Mouse (Mus musculus) kidney, embryonic 14.5 days (tissue): ENCODE data around the gene Hspd1. TPM values are rescaled to one million over a fixed set of nuclear protein-coding genes. Genes with fewer than 3 reads are reported as not detected.

Source experiments
- ATAC-seq: fragments of 200-750 bp; cut with Nextera tagmentation; 2 replicates; pipeline ENCODE4 v1.8.0; 2017; ENCODE audit warnings: moderate number of reproducible peaks, mild to moderate bottlenecking, moderate TSS enrichment, moderate library complexity; ENCODE audit not compliant: low FRiP score, low TSS enrichment
- H3K27ac ChIP-seq: fragments of 300-500 bp; sonication (generic); 2 replicates; pipeline ENCODE4 v1.5.1; 2014; ENCODE audit warnings: low read depth, mild to moderate bottlenecking, low read length, moderate library complexity, mixed read lengths
- H3K27me3 ChIP-seq: fragments of 300-500 bp; sonication (generic); 2 replicates; pipeline ENCODE4 v1.6.1; 2014; ENCODE audit warnings: mild to moderate bottlenecking, low read length; ENCODE audit not compliant: control insufficient read depth, insufficient read depth
- H3K36me3 ChIP-seq: fragments of 300-500 bp; sonication (generic); 2 replicates; pipeline ENCODE4 v1.6.1; 2014; ENCODE audit warnings: low read length, mixed read lengths; ENCODE audit not compliant: control insufficient read depth, insufficient read depth
- H3K4me1 ChIP-seq: fragments of 300-500 bp; sonication (generic); 2 replicates; pipeline ENCODE4 v1.6.1; 2014; ENCODE audit warnings: low read length, mixed read lengths; ENCODE audit not compliant: control insufficient read depth, insufficient read depth
- H3K4me2 ChIP-seq: fragments of 300-500 bp; sonication (generic); replicated peaks from 2 replicates; pipeline ENCODE4 v1.6.1; 2014; ENCODE audit warnings: low read depth, mild to moderate bottlenecking, low read length
- H3K4me3 ChIP-seq: fragments of 300-500 bp; sonication (generic); 2 replicates; pipeline ENCODE4 v1.5.1; 2014; ENCODE audit warnings: mild to moderate bottlenecking, low read length
- H3K9ac ChIP-seq: fragments of 300-500 bp; sonication (generic); 2 replicates; pipeline ENCODE4 v1.6.1; 2014; ENCODE audit warnings: low read depth, mild to moderate bottlenecking, low read length, moderate library complexity
- H3K9me3 ChIP-seq: fragments of 300-500 bp; sonication (generic); 2 replicates; pipeline ENCODE4 v1.6.1; 2016; ENCODE audit warnings: low read length; ENCODE audit not compliant: control insufficient read depth
- WGBS: fragments of 180-500 bp; shearing (Covaris S2); extraction: QIAGEN DNeasy Blood & Tissue Kit; methylation state at CpG from one replicate; pipeline ENCODE4 v1.1.7; 2014; 5-methylcytosine and 5-hydroxymethylcytosine counted together
- polyA plus RNA-seq: library from polyadenylated mRNA; unstranded; fragments of >200 nt; fragmentation: Nextera tagmentation; extraction: Ambion mirVana; gene quantifications from 2 replicates; pipeline ENCODE4 v1.2.1, GENCODE M21; 2014

Hspd1 gene
- polyA plus RNA-seq: 359 and 402 TPM in 2 replicates

DNA sequence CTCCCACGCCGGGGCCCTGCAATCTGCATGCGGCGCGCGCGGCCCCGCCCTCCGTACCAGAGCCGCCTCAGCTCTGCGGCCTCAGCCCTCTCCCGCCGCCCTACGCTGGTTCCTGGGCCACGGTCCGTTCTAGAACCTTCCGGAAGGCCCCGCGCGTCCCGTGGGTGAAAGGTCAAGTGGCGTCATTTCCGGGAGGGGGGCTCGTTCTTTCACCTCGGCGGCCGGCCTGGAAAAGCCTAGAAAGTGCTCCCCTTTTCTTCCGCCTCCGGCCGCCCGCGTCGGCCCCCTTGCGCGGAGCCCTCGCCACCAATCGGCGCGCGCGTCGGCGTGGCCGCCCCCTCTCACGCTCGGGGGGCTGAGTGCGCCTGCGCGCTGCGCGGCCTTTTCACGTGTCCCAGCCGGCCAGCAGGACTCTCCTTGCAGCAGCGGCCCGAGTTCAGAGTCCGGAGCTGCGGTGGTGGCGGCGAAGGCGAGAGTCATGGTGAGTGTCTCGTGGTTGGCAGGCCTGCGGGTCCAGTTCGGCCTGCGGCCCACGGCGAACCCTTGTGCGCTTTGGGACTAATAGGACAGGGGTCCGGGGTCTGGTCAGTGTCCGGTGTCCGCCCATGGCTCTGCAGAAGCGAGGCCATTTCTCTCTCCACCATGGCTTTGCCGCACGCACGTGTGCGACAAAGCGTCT lies at the start of gene Hspd1, which contains the start of gene Hspe1:
Hspd1 (minus strand) TSS at position 312 of the 679 bp plus-strand sequence.
Hspe1 (plus strand) TSS at position 201 of the 679 bp plus-strand sequence.
- peak within 1 kb of the TSS; percentile 67 for H3K4me2 ChIP-seq
- peaks cover 18% of the 10 kb centered on the region for H3K4me1 ChIP-seq
- under 1% methylated on average over 65 of the region's 76 CpGs for WGBS
- H3K27ac ChIP-seq: peak within 1 kb of the TSS; percentile 98
- ATAC-seq: peak; percentile 96
- H3K9ac ChIP-seq: peak within 1 kb of the TSS; percentile 97
- peaks cover 33% of the 10 kb centered on the region for H3K36me3 ChIP-seq
- no peaks in the 10 kb centered on the region for H3K27me3 ChIP-seq
- no peaks in the 10 kb centered on the region for H3K9me3 ChIP-seq
- H3K4me3 ChIP-seq: peak within 1 kb of the TSS; percentile 91

DNA sequence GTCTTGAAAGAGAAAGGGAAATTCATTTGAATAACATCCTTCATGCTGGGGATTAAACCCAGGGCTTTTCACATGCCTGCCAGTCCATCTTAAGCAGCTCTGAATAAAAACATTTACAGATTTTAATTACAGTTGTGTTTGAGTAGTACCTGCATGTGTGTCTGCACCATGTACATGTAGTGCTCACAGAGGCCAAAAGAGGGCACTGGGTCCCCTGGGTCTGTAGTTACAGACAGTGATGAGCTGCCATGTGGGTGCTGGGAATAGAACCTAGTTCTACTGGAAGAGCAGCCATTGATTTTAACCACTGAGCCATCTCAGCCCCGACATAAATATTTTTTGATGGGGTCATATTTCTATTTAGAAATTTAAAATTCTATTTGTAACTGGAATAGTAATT lies 47.8 kb upstream of the Hspd1 start:
- H3K4me3 ChIP-seq: no peak overlapping the region
- no peaks in the 10 kb centered on the region for H3K9me3 ChIP-seq
- H3K27ac ChIP-seq: no peak overlapping the region
- 95% methylated on average over 1 of the region's 1 CpGs for WGBS
- no peak for ATAC-seq
- no peaks in the 10 kb centered on the region for H3K27me3 ChIP-seq
- H3K4me1 ChIP-seq: no peaks in the 10 kb centered on the region
- H3K4me2 ChIP-seq: no peak overlapping the region
- peaks cover 20% of the 10 kb centered on the region; the same call in 1 of the 2 replicates for H3K36me3 ChIP-seq
- H3K9ac ChIP-seq: no peak overlapping the region

DNA sequence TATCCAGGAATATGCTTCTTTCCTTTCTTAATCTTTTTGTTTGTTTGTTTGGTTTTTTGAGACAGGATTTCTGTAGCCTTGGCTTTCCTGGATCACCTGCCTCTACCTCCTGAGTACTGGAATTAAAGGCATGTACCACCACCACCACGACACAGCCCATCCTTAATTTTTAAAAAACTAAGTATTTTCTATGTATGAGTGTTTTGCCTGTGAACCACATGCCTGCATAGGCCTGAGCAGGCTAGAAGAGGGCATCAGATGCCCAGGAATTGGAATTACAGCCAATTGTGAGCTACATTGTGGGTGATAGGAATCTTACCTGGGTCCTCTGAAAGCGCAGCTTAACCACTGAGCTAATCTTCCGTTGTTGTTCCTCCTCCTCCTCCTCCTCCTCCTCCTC lies 46.3 kb upstream of the Hspd1 start:
- Histone ChIP-seq H3K4me2 (no peak overlapping the region), H3K27ac (no peak overlapping the region), H3K4me1 (no peaks in the 10 kb centered on the region), H3K9ac (no peak overlapping the region), H3K36me3 (peaks cover 9% of the 10 kb centered on the region; the same call in 1 of the 2 replicates), H3K9me3 (no peaks in the 10 kb centered on the region), H3K27me3 (no peaks in the 10 kb centered on the region), H3K4me3 (no peak overlapping the region)
- 96% methylated on average over 3 of the region's 3 CpGs for WGBS
- ATAC-seq: no peak

DNA sequence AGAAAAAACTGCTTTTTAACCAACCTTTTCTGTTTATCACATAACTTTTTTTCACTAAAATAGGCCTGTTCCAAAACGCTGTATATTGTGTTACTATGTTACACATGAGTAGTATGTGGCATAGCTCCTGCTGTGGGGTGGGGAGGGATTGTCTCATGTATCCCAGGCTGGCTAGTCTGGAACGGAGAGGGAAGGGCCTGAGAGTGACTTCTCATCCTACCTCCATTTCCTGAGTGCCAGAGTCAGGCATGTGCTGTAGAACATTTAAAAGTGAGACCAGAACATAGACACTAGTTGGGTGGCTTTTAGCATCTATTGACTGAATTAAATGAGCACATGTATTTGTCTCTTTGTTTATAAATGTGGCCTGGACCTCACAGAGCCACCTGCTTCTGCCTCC lies 45.1 kb upstream of the Hspd1 start:
- Histone ChIP-seq H3K4me1 (no peaks in the 10 kb centered on the region), H3K27ac (no peak overlapping the region), H3K36me3 (peaks cover 6% of the 10 kb centered on the region; the same call in 1 of the 2 replicates), H3K9ac (no peak overlapping the region), H3K4me3 (no peak overlapping the region), H3K27me3 (no peaks in the 10 kb centered on the region), H3K4me2 (no peak overlapping the region), H3K9me3 (no peaks in the 10 kb centered on the region)
- 60% methylated on average over 2 of the region's 2 CpGs for WGBS
- no peak for ATAC-seq

DNA sequence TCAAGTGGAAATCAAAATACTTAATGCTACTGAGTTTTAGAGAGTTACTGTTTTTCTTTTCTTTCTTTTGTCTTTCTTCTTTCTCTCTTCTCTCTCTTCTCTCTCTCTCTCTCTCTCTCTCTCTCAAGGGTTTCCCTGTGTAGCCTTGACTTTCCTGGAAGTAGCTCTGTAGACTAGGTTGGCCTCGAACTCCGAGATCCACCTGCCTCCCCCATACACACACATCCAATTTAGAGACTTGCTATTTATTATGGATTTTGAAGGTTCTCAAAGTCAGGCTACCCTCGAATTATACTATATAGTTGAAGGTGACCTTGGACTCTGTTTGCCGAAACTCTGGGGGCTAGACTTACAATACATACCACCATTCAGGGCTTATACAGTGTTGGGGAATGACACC lies 44.3 kb upstream of the Hspd1 start:
- no peak for ATAC-seq
- peak overlapping the region; percentile 99 for H3K4me3 ChIP-seq
- peak overlapping the region; percentile 65 for H3K4me2 ChIP-seq
- H3K4me1 ChIP-seq: no peaks in the 10 kb centered on the region
- no peaks in the 10 kb centered on the region for H3K9me3 ChIP-seq
- H3K9ac ChIP-seq: peak overlapping the region; percentile 98; the same call in 1 of the 2 replicates
- no peaks in the 10 kb centered on the region for H3K27me3 ChIP-seq
- no peak overlapping the region for H3K27ac ChIP-seq
- H3K36me3 ChIP-seq: peaks cover 6% of the 10 kb centered on the region; the same call in 1 of the 2 replicates
- 72% methylated on average over 4 of the region's 4 CpGs for WGBS

DNA sequence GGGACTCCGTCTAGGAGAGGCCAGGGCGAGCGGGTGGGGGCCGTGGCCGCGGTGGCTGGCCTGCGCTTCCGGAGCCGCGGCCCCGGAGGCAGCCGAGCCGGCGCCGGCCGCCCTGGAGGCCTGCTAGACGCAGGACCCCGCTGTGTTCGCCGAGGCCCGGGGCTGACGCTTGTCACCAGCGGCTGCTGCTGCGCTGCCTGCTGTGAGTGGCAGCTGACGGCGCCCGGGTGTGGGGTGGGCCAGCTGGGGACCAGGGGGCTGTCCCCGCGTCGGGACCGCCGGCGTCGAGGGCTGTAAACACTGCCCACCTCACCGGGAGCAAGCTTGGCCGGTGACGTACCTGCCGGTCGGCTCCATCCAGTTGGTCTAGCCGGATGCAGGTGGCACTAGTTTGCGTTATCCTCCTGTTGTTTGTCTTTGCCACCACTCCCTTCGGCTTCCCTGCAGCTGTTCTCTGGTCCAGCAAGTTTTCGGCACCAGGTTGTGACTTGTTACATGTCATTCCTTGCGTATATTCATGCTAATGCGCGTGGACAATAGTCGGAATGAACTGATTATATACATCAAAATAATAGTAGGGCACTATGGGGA lies 43.5 kb upstream of the Hspd1 start:
- H3K36me3 ChIP-seq: peaks cover 6% of the 10 kb centered on the region; the same call in 1 of the 2 replicates
- H3K4me2 ChIP-seq: peak overlapping the region; percentile 65
- H3K27ac ChIP-seq: peak overlapping the region; percentile 96
- under 1% methylated on average over 45 of the region's 47 CpGs for WGBS
- no peaks in the 10 kb centered on the region for H3K4me1 ChIP-seq
- H3K4me3 ChIP-seq: peak overlapping the region; percentile 99
- no peaks in the 10 kb centered on the region for H3K9me3 ChIP-seq
- ATAC-seq: no peak
- H3K27me3 ChIP-seq: no peaks in the 10 kb centered on the region
- H3K9ac ChIP-seq: peak overlapping the region; percentile 98

DNA sequence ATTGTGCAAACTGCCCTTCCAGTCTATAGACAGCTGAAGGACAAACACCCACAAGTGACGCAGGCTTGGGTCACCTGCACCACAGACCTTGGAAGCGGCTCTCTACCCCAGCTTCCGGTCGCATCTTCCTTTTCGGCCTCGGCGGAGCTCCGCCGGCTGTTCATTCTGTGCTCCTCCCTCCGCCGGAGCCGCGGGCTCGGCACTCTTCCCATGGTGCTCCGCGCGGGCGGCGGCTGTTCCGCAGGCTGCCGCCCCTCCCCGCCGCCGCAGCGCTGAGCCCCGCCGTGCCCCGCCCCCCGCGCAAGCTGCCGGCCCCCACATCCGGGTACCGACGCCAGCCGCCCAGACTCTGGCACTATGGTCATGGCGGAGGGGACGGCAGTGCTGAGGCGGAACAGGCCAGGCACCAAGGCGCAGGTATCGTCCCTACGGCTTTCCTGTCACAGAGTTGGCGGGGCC lies 42.9 kb upstream of the Hspd1 start, which contains the start of gene Mob4:
Mob4 (plus strand) TSS at position 289 of the 459 bp plus-strand sequence.
- no peaks in the 10 kb centered on the region for H3K9me3 ChIP-seq
- peak within 1 kb of the TSS; percentile 98 for H3K9ac ChIP-seq
- no peaks in the 10 kb centered on the region for H3K4me1 ChIP-seq
- WGBS: 0% methylated on average over 42 of the region's 42 CpGs
- H3K27me3 ChIP-seq: no peaks in the 10 kb centered on the region
- H3K27ac ChIP-seq: peak within 1 kb of the TSS; percentile 96
- H3K4me3 ChIP-seq: peak within 1 kb of the TSS; percentile 99
- peak within 1 kb of the TSS; percentile 65 for H3K4me2 ChIP-seq
- H3K36me3 ChIP-seq: peaks cover 6% of the 10 kb centered on the region; the same call in 1 of the 2 replicates
- ATAC-seq: peak; percentile 98

DNA sequence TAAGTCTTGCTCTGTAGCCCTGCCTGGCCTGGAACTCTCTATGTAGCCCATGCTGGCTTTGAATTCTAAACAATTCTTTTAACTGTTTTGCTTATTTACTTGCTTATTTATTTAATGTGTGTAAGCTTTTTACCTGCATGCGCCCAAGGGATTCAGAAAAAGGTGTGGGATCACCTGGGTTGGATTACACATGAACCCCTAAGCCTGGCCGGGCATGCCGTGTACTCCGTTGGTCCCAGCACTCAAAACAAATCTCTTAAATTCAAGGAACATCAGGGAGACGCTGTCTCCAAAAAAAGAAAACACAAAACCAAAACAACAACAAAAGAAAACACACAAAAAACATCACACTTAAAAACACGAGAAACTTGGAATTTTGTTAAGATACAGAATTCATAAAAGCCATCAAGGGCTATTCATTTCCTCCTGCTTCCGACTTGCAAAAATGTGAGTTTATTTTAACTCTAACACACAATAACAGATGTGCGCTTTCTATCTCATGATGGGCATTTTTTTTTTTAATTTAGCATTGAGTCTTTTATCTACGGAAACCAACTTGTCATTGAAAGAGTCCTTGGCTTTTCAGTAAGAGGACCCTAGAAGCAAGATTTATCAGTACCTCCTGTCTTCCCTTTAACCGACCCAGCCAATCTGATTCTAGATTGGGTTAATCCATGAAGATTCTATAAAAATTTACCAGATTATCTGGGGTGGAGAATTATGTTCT lies 42.3 kb upstream of the Hspd1 start:
- no peak for ATAC-seq
- Histone ChIP-seq H3K36me3 (peaks cover 1% of the 10 kb centered on the region; the same call in 1 of the 2 replicates), H3K4me3 (peak overlapping the region; percentile 99), H3K27ac (peak overlapping the region; percentile 66; the same call in 1 of the 2 replicates), H3K27me3 (no peaks in the 10 kb centered on the region), H3K4me2 (peak overlapping the region; percentile 42), H3K9me3 (no peaks in the 10 kb centered on the region), H3K9ac (peak overlapping the region; percentile 98; the same call in 1 of the 2 replicates), H3K4me1 (no peaks in the 10 kb centered on the region)
- 69% methylated on average over 10 of the region's 10 CpGs for WGBS
